Mouse (Mus musculus) liver, embryonic 13.5 days (tissue): ENCODE measurements around the gene Gpbar1. TPM values are rescaled to one million over a fixed set of nuclear protein-coding genes. Genes with fewer than 3 reads are reported as not detected.
A peak's percentile ranks its signal among the peaks of the same experiment; 100 is the strongest.
"Not testable (repeated sequence)": the region's sequence is repeated elsewhere in the genome, so short reads cannot be mapped to it uniquely, and the experiment has no call there.

Experiments used
- ATAC-seq: fragments of 200-750 bp; cut with Nextera tagmentation; 2 replicates; pipeline ENCODE4 v1.8.0; 2017; ENCODE audit warnings: low read depth, mild to moderate bottlenecking, moderate number of reproducible peaks, moderate library complexity
- DNase-seq: peaks from one replicate; pipeline ENCODE4 v3.0.0; 2022
- H3K27ac ChIP-seq: fragments of 300-500 bp; sonication (generic); 2 replicates; pipeline ENCODE4 v1.5.1; 2015; ENCODE audit warnings: moderate library complexity, mild to moderate bottlenecking, inconsistent platforms
- H3K27me3 ChIP-seq: fragments of 300-500 bp; sonication (generic); 2 replicates; pipeline ENCODE4 v1.6.1; 2015; ENCODE audit warnings: mild to moderate bottlenecking, inconsistent platforms
- H3K36me3 ChIP-seq: fragments of 300-500 bp; sonication (generic); 2 replicates; pipeline ENCODE4 v1.6.1; 2015; ENCODE audit warnings: mild to moderate bottlenecking, inconsistent platforms
- H3K4me1 ChIP-seq: fragments of 300-500 bp; sonication (generic); replicated peaks from 2 replicates; pipeline ENCODE4 v1.6.1; 2015; ENCODE audit warnings: inconsistent platforms
- H3K4me2 ChIP-seq: fragments of 300-500 bp; sonication (generic); 2 replicates; pipeline ENCODE4 v1.6.1; 2015; ENCODE audit warnings: inconsistent platforms, mild to moderate bottlenecking, moderate library complexity
- H3K4me3 ChIP-seq: fragments of 300-500 bp; sonication (generic); replicated peaks from 2 replicates; pipeline ENCODE4 v1.5.1; 2015; ENCODE audit warnings: mild to moderate bottlenecking, inconsistent platforms
- H3K9ac ChIP-seq: fragments of 300-500 bp; sonication (generic); 2 replicates; pipeline ENCODE4 v1.6.1; 2015; ENCODE audit warnings: mild to moderate bottlenecking, inconsistent platforms
- H3K9me3 ChIP-seq: fragments of 300-500 bp; sonication (generic); replicated peaks from 2 replicates; pipeline ENCODE4 v1.6.1; 2016; ENCODE audit warnings: inconsistent platforms
- WGBS: fragments of 180-500 bp; shearing (Covaris S2); methylation state at CpG from one replicate; pipeline ENCODE4 v1.1.7; 2015; ENCODE audit not compliant: insufficient replicate concordance; 5-methylcytosine and 5-hydroxymethylcytosine counted together
- polyA plus RNA-seq: library from polyadenylated mRNA; unstranded; fragments of >200 nt; fragmentation: Nextera tagmentation; extraction: Ambion mirVana; gene quantifications from 2 replicates; pipeline ENCODE4 v1.2.1, GENCODE M21; 2015

Gene Gpbar1
- polyA plus RNA-seq, 1 experiment from 2014 or later = 0.75 TPM

- Histone ChIP-seq H3K36me3 (no peaks in the 10 kb centered on the region), H3K4me3 (peak within 1 kb of the TSS; percentile 81), H3K4me2 (peak within 1 kb of the TSS; percentile 92), H3K9ac (peak within 1 kb of the TSS; percentile 88; the same call in 1 of the 2 replicates), H3K27ac (peak within 1 kb of the TSS; percentile 80; the same call in 1 of the 2 replicates), H3K9me3 (no peaks in the 10 kb centered on the region), H3K27me3 (no peaks in the 10 kb centered on the region), H3K4me1 (peaks cover 75% of the 10 kb centered on the region)
- ATAC-seq (no peak), DNase-seq (no peak)
- whole genome bisulfite sequencing = 89% methylated on average over 2 of the region's 2 CpGs
Measured at GRCm38 (mm10) chr1:74305522-74305921, 27.2 kb downstream of the Gpbar1 start, which contains the start of gene Tmbim1. Gene Tmbim1 (minus strand): TSS chr1:74305622.

GRCm38 (mm10) chr1:74307146-74307545, 28.8 kb downstream of the Gpbar1 start:
- Histone ChIP-seq H3K4me2 (no peak overlapping the region), H3K4me1 (peaks cover 59% of the 10 kb centered on the region), H3K27me3 (no peaks in the 10 kb centered on the region), H3K4me3 (no peak overlapping the region), H3K9ac (no peak overlapping the region), H3K27ac (no peak overlapping the region), H3K36me3 (no peaks in the 10 kb centered on the region), H3K9me3 (no peaks in the 10 kb centered on the region)
- DNase-seq (no peak), ATAC-seq (no peak)
- WGBS = 79% methylated on average over 1 of the region's 1 CpGs

DNA sequence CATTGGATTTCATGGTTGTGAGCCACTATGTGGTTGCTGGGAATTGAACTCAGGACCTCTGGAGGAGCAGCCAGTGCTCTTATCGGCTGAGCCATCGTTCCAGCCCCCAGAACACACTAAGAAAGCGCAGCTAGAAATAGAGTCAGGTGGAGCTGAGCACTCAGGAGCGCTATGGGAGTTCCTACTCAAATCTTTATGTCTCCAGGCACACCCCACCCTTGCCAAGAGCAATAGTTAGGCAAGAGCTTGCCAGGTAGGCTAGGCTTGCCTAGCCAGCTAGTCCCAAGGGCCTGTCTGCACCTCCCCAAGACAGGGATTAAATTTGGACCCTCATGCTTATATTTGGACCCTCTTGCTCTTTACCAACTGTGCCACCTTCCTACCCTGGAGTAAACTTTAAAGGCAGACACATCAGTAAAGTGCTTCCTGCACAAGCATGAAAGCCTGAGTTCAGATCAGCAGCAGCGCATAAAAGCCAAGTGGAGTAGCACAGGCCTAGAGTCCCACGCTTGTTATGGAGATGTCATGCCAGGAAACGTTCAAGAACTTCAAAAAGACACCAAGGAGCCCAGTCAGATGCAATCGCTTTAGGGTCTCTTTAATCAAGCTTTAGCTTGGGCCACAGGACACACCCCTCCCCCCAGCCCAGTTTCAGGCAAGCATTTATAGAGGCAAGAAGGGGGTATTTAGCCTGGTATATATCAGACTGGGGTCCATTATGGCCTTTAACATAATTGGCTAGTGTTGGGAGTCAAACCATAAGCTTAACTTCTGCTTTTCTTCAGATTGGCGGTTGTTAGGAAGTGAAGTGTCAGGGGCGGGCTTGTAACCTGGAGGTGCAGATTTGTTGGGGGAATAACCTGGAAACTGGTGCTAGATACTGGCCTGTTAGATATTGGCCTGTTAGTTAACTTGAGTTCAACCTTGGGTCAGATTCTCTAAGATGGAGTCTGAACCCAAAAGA, 29.9 kb downstream of the Gpbar1 start:
- ATAC-seq = no peak

DNA sequence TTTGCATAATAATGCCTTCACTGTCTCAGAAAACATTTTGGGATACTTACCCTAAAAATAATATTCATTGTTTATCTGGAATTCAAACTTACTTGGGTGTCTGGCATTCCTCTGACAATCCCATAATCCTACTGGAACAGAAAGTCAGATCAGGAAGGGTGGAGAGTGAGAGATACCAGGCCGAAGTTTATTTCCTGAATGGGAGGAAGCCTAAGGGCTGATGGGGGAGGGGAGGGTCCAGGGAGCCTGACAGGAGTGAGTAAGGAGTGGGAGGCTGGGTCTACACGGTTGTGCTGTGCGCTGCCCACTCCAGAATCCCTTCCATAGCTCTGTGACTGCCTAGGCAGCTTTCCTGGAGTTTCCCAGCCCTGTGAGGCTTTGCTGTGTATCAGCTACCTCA, 31.4 kb downstream of the Gpbar1 start:
- Histone ChIP-seq H3K9ac (no peak overlapping the region), H3K9me3 (no peaks in the 10 kb centered on the region), H3K27me3 (no peaks in the 10 kb centered on the region), H3K4me1 (peaks cover 36% of the 10 kb centered on the region), H3K4me3 (no peak overlapping the region), H3K27ac (peak overlapping the region; percentile 24; the same call in 1 of the 2 replicates), H3K4me2 (no peak overlapping the region), H3K36me3 (no peaks in the 10 kb centered on the region)
- DNase-seq = no peak
- ATAC-seq = no peak
- WGBS = 26% methylated on average over 3 of the region's 3 CpGs

More for the DNA sequence above, 29.9 kb downstream of the Gpbar1 start:
- no peak for DNase-seq
- peaks cover 47% of the 10 kb centered on the region for H3K4me1 ChIP-seq
- no peaks in the 10 kb centered on the region for H3K9me3 ChIP-seq
- peak overlapping the region; percentile 4; the same call in 1 of the 2 replicates for H3K27ac ChIP-seq
- H3K27me3 ChIP-seq = no peaks in the 10 kb centered on the region
- H3K4me2 ChIP-seq = no peak overlapping the region
- no peak overlapping the region for H3K4me3 ChIP-seq
- no peaks in the 10 kb centered on the region for H3K36me3 ChIP-seq
- 58% methylated on average over 10 of the region's 10 CpGs for WGBS
- H3K9ac ChIP-seq = no peak overlapping the region

DNA sequence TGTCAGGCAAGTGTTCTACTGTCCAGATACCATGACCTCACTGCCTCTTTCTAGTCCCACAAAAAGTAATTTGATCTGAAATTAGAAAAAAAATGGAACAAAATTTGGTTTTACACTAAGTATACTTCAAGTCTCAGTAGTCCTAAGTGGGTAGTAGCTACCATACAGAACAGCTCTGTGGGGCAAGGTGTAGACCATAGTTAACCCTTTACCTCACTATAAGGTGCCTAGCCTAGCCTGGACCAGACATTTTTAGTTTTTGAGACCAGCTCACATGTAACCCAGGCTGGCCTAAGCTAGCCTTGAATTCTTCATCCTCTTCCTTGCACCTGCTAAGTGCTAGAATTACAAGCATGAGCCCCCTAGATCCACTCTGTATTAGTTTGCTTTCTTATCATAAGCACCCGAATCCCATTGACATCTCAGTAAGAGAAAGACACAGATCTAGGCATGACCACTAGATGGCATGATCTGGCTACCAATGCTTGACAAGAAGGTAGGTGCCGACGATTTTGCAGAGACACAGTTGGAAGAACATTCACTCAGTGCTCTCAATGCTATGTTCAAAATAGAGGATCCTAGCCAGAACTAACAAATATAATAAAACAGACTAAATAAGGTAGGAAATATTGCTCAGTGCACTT, 34.8 kb downstream of the Gpbar1 start:
- H3K27ac ChIP-seq = no peak overlapping the region
- no peaks in the 10 kb centered on the region for H3K36me3 ChIP-seq
- no peak overlapping the region for H3K4me2 ChIP-seq
- peaks cover 17% of the 10 kb centered on the region for H3K4me1 ChIP-seq
- WGBS = 3% methylated on average over 3 of the region's 3 CpGs
- H3K27me3 ChIP-seq = no peaks in the 10 kb centered on the region
- ATAC-seq (no peak), DNase-seq (peak; percentile 45)
- H3K9ac ChIP-seq = no peak overlapping the region
- H3K4me3 ChIP-seq = no peak overlapping the region
- no peaks in the 10 kb centered on the region for H3K9me3 ChIP-seq

GRCm38 (mm10) chr1:74314796-74315195, 36.4 kb downstream of the Gpbar1 start:
- Histone ChIP-seq H3K4me3 (no peak overlapping the region), H3K9me3 (no peaks in the 10 kb centered on the region), H3K36me3 (no peaks in the 10 kb centered on the region), H3K4me1 (peaks cover 8% of the 10 kb centered on the region), H3K27ac (no peak overlapping the region), H3K27me3 (no peaks in the 10 kb centered on the region), H3K9ac (no peak overlapping the region), H3K4me2 (no peak overlapping the region)
- DNase-seq (no peak), ATAC-seq (no peak)
- WGBS = 61% methylated on average over 3 of the region's 3 CpGs

- ATAC-seq = no peak
- Histone ChIP-seq H3K27ac (no peak overlapping the region), H3K4me1 (peaks cover 4% of the 10 kb centered on the region), H3K27me3 (no peaks in the 10 kb centered on the region), H3K4me3 (no peak overlapping the region), H3K4me2 (no peak overlapping the region), H3K36me3 (no peaks in the 10 kb centered on the region), H3K9me3 (0 out of 2 replicates have a peak, but pooled peaks cover 2% of the 10 kb centered on the region), H3K9ac (no peak overlapping the region)
- DNase-seq = no peak
- 60% methylated on average over 4 of the region's 4 CpGs for WGBS
Measured at GRCm38 (mm10) chr1:74316114-74316827, 37.9 kb downstream of the Gpbar1 start.

GRCm38 (mm10) chr1:74318711-74319110, 40.4 kb downstream of the Gpbar1 start:
- Histone ChIP-seq H3K4me1 (peaks cover 4% of the 10 kb centered on the region), H3K9me3 (0 out of 2 replicates have a peak, but pooled peaks cover 3% of the 10 kb centered on the region), H3K4me3 (no peak overlapping the region), H3K9ac (no peak overlapping the region), H3K27me3 (no peaks in the 10 kb centered on the region), H3K36me3 (no peaks in the 10 kb centered on the region), H3K4me2 (no peak overlapping the region), H3K27ac (no peak overlapping the region)
- DNase-seq (no peak), ATAC-seq (no peak)
- WGBS = 73% methylated on average over 3 of the region's 3 CpGs

DNA sequence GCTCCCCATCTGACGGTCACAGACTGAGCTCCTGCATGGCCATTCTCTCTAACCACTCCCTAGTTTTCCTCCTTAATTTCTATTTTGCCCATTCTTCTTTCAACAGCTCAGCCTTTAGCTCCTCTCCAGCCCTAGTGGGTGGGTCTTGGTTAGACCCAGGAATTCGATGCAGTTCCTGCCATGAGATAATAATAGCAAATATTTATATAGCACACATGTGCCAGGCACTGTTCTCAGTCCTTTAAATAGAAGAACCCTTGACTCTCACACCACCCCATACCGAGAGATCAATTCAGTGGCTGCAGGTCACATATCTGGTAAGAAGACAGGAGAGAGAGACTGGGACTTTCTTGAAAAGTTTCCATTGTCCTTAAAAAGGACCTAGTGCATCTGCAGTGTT, 43.0 kb downstream of the Gpbar1 start:
- DNase-seq (no peak), ATAC-seq (no peak)
- no peaks in the 10 kb centered on the region for H3K36me3 ChIP-seq
- H3K27me3 ChIP-seq = no peaks in the 10 kb centered on the region
- 66% methylated on average over 3 of the region's 3 CpGs for WGBS
- H3K9me3 ChIP-seq = 0 out of 2 replicates have a peak, but pooled peaks cover 3% of the 10 kb centered on the region
- no peak overlapping the region for H3K4me3 ChIP-seq
- H3K9ac ChIP-seq = no peak overlapping the region
- H3K4me1 ChIP-seq = no peaks in the 10 kb centered on the region
- no peak overlapping the region for H3K4me2 ChIP-seq
- no peak overlapping the region for H3K27ac ChIP-seq

DNA sequence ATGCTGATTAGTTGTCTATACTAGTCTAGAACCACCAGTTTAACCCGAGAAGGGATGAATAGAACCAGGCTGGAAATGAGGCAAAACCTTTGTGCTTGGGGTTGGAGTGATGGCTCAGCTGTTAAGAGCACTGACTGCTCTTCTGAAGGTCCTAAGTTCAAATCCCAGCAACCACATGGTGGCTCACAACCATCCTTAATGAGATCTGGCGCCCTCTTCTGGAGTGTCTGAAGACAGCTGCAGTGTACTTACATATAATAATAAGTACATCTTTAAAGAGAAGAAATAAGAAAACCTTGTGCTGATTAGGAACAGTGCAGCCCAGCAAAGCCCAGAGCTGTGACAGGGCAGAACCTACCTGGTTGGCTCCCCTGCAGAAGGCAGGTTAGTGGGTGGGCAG, 48.6 kb downstream of the Gpbar1 start:
- not testable (repeated sequence) for H3K9me3 ChIP-seq, H3K27me3 ChIP-seq, H3K9ac ChIP-seq, H3K36me3 ChIP-seq, DNase-seq, H3K27ac ChIP-seq, H3K4me3 ChIP-seq, ATAC-seq, H3K4me2 ChIP-seq
- WGBS = 53% methylated on average over 2 of the region's 2 CpGs
- peaks cover 25% of the 10 kb centered on the region for H3K4me1 ChIP-seq
